Mouse (Mus musculus) embryonic fibroblast, embryonic 13.5 days (primary cell): ENCODE measurements around the gene Gpx3.

ENCODE experiments used
- CTCF ChIP-seq: IDR thresholded peaks from 2 replicates; pipeline ENCODE4 v1.5.1; 2011; ENCODE audit warnings: mild to moderate bottlenecking, control low read depth, low read length, moderate library complexity, borderline replicate concordance; ENCODE audit not compliant: insufficient read depth
- POLR2A ChIP-seq: IDR thresholded peaks from 2 replicates; pipeline ENCODE4 v1.6.1; 2011; ENCODE audit warnings: low read depth, mild to moderate bottlenecking, control low read depth, low read length, moderate library complexity

- TF ChIP-seq CTCF (no peak), POLR2A (no peak)
These were observed 5.0 kb downstream of the Gpx3 start for GRCm38 (mm10) chr11:54907259-54907658.
